Mouse (Mus musculus): Measurements from ENCODE around the gene Taar7a. TPM values are rescaled to one million over a fixed set of nuclear protein-coding genes. Genes with fewer than 3 reads are reported as not detected.

Taar7a gene
- polyA plus RNA-seq (2015; fragmentation: Nextera tagmentation; extraction: Ambion mirVana): not detected in 2 replicates

DNA sequence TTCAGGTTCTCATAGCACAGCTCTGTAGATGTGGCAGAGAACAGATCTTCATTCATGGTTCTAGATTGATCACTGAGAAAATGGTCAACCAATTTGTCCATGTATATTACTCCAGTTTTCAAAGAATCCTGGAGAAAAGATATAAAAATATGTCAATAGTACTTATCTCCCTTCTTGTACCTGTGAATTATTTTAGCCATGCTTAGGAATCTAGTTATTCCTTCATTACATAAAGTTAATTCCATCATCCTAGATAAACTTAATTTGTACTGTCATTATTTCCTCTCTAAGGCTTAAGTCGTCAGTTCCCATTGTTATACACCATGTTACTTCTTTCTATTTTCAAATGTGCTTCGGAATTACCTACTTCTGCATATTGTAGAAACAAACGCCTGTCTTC is at the start of gene Taar7a:
Taar7a (minus strand) TSS at position 101 of the 400 bp plus-strand sequence.
- no peak for ATAC-seq (ENCODE audit: low FRiP score, low read depth)
- H3K9me3 ChIP-seq: no peaks in the 10 kb centered on the region
- no peaks in the 10 kb centered on the region for H3K36me3 ChIP-seq
- no peak within 1 kb of the TSS for H3K4me3 ChIP-seq
- H3K4me1 ChIP-seq: no peaks in the 10 kb centered on the region
- H3K4me2 ChIP-seq (replicated peaks): no peak within 1 kb of the TSS
- no peak within 1 kb of the TSS for H3K9ac ChIP-seq
- 79% methylated on average over 3 of the region's 3 CpGs for WGBS
- H3K27me3 ChIP-seq: no peaks in the 10 kb centered on the region
- H3K27ac ChIP-seq: no peak within 1 kb of the TSS

GRCm38 (mm10) chr10:24040120-24040869 is 47.0 kb upstream of the Taar7a start:
- Histone ChIP-seq H3K4me3 (no peak overlapping the region), H3K9me3 (no peaks in the 10 kb centered on the region), H3K9ac (no peak overlapping the region), H3K36me3 (no peaks in the 10 kb centered on the region), H3K27ac (no peak overlapping the region), H3K4me2 (replicated peaks) (no peak overlapping the region), H3K27me3 (no peaks in the 10 kb centered on the region), H3K4me1 (no peaks in the 10 kb centered on the region)
- 68% methylated on average over 2 of the region's 2 CpGs for WGBS
- no peak for ATAC-seq (ENCODE audit: low FRiP score, low read depth)

DNA sequence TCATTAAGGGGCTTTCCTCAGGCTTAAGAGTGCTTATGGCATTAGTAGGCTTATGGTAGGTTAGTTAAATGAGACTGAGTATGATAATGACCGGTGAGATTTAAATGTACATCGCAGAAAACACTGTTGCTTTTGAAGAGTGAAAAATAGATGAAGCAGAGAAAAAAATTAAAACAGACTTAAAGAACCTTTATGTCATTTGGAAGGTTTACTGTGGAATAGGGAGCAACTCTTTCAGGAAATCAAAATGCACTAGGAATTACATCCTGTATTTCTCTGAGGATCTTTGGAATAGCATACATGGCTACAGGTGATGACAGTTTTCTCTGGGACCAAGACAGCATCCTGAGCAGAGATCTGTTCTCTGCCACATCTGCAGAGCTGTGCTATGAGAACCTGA is 44.0 kb upstream of the Taar7a start, which contains the start of gene Taar7e:
Taar7e (plus strand) TSS at position 301 of the 400 bp plus-strand sequence.
- no peaks in the 10 kb centered on the region for H3K36me3 ChIP-seq
- H3K4me1 ChIP-seq: no peaks in the 10 kb centered on the region
- H3K4me3 ChIP-seq: no peak within 1 kb of the TSS
- no peaks in the 10 kb centered on the region for H3K9me3 ChIP-seq
- no peak within 1 kb of the TSS for H3K27ac ChIP-seq
- WGBS: 94% methylated on average over 2 of the region's 2 CpGs
- no peaks in the 10 kb centered on the region for H3K27me3 ChIP-seq
- H3K9ac ChIP-seq: no peak within 1 kb of the TSS
- H3K4me2 ChIP-seq (replicated peaks): no peak within 1 kb of the TSS
- ATAC-seq (ENCODE audit: low FRiP score, low read depth): no peak

DNA sequence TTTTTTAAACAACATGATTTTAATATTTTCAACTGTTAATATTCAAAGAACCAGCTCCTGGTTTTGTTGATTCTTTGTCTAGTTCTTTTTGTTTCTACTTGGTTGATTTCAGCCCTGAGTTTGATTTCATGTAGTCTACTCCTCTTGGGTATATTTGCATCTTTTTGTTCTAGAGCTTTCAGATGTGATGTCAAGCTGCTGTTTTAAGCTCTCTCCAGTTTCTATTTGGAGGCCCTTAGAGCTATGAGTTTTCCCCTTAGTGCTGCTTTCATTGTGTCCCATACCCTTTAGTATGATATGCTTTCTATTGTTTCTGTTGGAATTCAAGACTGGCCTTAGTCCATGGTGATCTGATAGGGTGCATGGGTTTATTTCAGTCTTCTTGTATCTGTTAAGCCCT is 38.1 kb upstream of the Taar7a start:
- H3K36me3 ChIP-seq: no peaks in the 10 kb centered on the region
- no peaks in the 10 kb centered on the region for H3K27me3 ChIP-seq
- no peaks in the 10 kb centered on the region for H3K9me3 ChIP-seq
- H3K27ac ChIP-seq: no peak overlapping the region
- no peak overlapping the region for H3K9ac ChIP-seq
- ATAC-seq (ENCODE audit: low FRiP score, low read depth): no peak
- H3K4me3 ChIP-seq: no peak overlapping the region
- no peaks in the 10 kb centered on the region for H3K4me1 ChIP-seq
- no peak overlapping the region for H3K4me2 ChIP-seq (replicated peaks)

DNA sequence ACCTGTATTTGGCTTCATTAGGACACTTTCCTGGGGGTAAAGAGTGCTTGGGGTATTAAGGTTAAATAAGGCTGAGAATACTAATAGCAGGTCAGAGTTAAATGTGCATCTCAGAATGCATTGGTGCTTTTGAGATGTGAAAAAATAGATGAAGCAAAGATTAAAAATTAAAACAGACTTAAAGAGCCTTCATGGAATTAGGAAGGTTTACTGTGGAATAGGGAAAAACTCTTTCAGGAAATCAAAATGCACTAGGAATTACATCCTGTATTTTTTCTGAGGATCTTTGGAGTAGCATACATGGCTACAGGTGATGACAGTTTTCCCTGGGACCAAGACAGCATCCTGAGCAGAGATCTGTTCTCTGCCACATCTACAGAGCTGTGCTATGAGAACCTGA is 33.6 kb upstream of the Taar7a start, which contains the start of gene Taar7d:
Taar7d (plus strand) TSS at position 301 of the 400 bp plus-strand sequence.
- Histone ChIP-seq H3K27me3 (no peaks in the 10 kb centered on the region), H3K4me1 (no peaks in the 10 kb centered on the region)

DNA sequence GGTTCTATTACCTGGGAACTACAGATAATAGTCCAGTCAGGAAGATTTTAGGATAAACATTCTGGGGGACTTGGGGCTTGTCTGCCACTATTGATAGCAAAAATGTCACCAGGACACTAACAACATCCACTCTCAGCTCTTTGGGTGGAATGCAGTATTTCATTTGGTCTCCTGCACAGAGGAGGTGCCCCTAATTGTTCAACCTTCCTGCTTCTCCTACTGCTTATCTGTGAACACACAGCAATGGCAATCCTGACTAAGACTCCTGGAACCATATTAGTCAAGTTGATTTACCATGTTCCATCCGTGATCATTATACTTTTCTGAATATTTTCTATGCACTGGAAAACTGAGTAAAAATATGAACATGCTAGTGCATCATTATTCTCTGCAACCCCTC is 14.9 kb upstream of the Taar7a start:
- no peak overlapping the region for H3K9ac ChIP-seq
- no peaks in the 10 kb centered on the region for H3K36me3 ChIP-seq
- no peaks in the 10 kb centered on the region for H3K27me3 ChIP-seq
- H3K4me2 ChIP-seq (replicated peaks): no peak overlapping the region
- 89% methylated on average over 1 of the region's 1 CpGs for WGBS
- no peak for ATAC-seq (ENCODE audit: low FRiP score, low read depth)
- H3K27ac ChIP-seq: no peak overlapping the region
- no peak overlapping the region for H3K4me3 ChIP-seq
- no peaks in the 10 kb centered on the region for H3K4me1 ChIP-seq
- no peaks in the 10 kb centered on the region for H3K9me3 ChIP-seq

More for the DNA sequence above, 33.6 kb upstream of the Taar7a start, which contains the start of gene Taar7d:
- Histone ChIP-seq H3K4me2 (replicated peaks) (no peak within 1 kb of the TSS), H3K27ac (no peak within 1 kb of the TSS), H3K9ac (no peak within 1 kb of the TSS), H3K4me3 (no peak within 1 kb of the TSS), H3K9me3 (no peaks in the 10 kb centered on the region), H3K36me3 (no peaks in the 10 kb centered on the region)
- ATAC-seq (ENCODE audit: low FRiP score, low read depth): no peak

GRCm38 (mm10) chr10:24007034-24007433 is 13.8 kb upstream of the Taar7a start:
- no peaks in the 10 kb centered on the region for H3K9me3 ChIP-seq
- H3K9ac ChIP-seq: no peak overlapping the region
- ATAC-seq (ENCODE audit: low FRiP score, low read depth): no peak
- H3K4me2 ChIP-seq (replicated peaks): no peak overlapping the region
- 67% methylated on average over 2 of the region's 2 CpGs for WGBS
- H3K36me3 ChIP-seq: no peaks in the 10 kb centered on the region
- H3K4me3 ChIP-seq: no peak overlapping the region
- H3K27me3 ChIP-seq: no peaks in the 10 kb centered on the region
- no peak overlapping the region for H3K27ac ChIP-seq
- no peaks in the 10 kb centered on the region for H3K4me1 ChIP-seq

DNA sequence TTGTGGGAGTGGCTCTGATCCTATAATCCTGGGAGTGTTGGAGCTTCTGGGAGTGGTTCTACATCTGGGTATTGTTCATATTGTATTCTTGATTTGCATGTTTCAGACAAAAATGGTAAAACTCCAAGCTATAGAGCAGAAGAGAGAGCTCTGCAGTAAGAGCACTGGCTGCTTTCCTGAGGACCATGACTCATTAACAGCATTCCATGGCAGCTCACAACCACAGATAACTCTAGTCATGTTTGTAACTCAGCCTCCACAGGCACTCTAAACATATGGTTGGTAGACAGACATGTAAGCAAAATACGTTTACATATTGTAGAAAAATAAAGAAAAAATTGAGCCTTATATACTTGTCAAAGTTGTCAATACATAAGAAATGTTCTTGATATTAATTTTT is 13.2 kb upstream of the Taar7a start:
- Histone ChIP-seq H3K4me3 (no peak overlapping the region), H3K27me3 (no peaks in the 10 kb centered on the region), H3K9ac (no peak overlapping the region), H3K4me2 (replicated peaks) (no peak overlapping the region), H3K36me3 (no peaks in the 10 kb centered on the region), H3K4me1 (no peaks in the 10 kb centered on the region), H3K27ac (no peak overlapping the region), H3K9me3 (no peaks in the 10 kb centered on the region)
- 81% methylated on average over 1 of the region's 1 CpGs for WGBS
- ATAC-seq (ENCODE audit: low FRiP score, low read depth): no peak

- H3K4me1 ChIP-seq: no peaks in the 10 kb centered on the region
- 85% methylated on average over 1 of the region's 1 CpGs for WGBS
Observed at GRCm38 (mm10) chr10:23999639-24000038, 6.4 kb upstream of the Taar7a start, which contains the start of gene Taar7b. Taar7b (plus strand) TSS chr10:23999939.

DNA sequence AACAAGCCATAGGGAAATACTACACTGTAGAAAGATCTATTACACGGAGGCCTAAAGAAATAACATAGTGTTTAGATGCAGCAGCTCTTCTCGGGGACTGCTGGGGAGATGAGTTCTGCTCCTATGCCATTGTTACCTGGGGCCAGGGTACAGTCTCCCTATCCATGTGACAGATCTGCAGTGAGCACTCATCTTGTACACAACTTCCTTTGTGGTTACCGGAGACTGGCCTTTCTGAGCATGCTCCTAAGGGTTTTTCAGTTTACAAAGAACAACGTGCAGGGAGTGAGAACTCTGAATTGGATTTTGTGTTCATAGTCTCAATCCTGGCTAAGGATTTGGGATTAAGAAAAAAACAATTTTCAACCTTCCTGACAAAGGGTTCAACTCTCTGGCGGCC is 6.9 kb downstream of the Taar7a start:
- ATAC-seq (ENCODE audit: low FRiP score, low read depth): no peak
- Histone ChIP-seq H3K27me3 (no peaks in the 10 kb centered on the region), H3K4me1 (no peaks in the 10 kb centered on the region), H3K36me3 (no peaks in the 10 kb centered on the region), H3K4me2 (replicated peaks) (no peak overlapping the region), H3K9ac (no peak overlapping the region), H3K27ac (no peak overlapping the region), H3K4me3 (no peak overlapping the region), H3K9me3 (no peaks in the 10 kb centered on the region)
- 81% methylated on average over 5 of the region's 5 CpGs for WGBS

More at GRCm38 (mm10) chr10:23999639-24000038, 6.4 kb upstream of the Taar7a start, which contains the start of gene Taar7b:
- Histone ChIP-seq H3K27me3 (no peaks in the 10 kb centered on the region), H3K27ac (no peak within 1 kb of the TSS), H3K36me3 (no peaks in the 10 kb centered on the region), H3K9me3 (no peaks in the 10 kb centered on the region), H3K4me3 (no peak within 1 kb of the TSS), H3K4me2 (replicated peaks) (no peak within 1 kb of the TSS), H3K9ac (no peak within 1 kb of the TSS)
- ATAC-seq (ENCODE audit: low FRiP score, low read depth): no peak

DNA sequence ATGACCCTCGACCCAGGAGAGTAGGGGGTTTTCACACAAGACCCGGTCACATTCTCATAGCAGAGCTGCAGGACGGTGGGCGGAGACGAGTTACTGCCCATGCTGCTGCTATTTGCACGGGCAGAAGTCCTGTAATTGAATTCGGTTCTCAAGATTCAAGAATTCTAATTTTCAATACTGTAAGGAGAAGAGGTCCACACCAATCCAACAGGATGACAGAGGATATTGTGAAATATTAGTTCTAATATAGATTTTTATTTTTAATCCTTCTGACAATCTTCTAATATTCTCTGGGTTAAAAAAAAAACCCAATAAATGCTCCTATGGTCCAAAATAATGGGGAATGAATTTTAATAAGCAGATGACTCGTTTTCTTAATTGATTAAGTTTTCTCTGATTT is 7.7 kb downstream of the Taar7a start, which contains the start of gene Taar6:
Taar6 (minus strand) TSS at position 101 of the 400 bp plus-strand sequence.
- ATAC-seq (ENCODE audit: low FRiP score, low read depth): no peak
- H3K27me3 ChIP-seq: no peaks in the 10 kb centered on the region

DNA sequence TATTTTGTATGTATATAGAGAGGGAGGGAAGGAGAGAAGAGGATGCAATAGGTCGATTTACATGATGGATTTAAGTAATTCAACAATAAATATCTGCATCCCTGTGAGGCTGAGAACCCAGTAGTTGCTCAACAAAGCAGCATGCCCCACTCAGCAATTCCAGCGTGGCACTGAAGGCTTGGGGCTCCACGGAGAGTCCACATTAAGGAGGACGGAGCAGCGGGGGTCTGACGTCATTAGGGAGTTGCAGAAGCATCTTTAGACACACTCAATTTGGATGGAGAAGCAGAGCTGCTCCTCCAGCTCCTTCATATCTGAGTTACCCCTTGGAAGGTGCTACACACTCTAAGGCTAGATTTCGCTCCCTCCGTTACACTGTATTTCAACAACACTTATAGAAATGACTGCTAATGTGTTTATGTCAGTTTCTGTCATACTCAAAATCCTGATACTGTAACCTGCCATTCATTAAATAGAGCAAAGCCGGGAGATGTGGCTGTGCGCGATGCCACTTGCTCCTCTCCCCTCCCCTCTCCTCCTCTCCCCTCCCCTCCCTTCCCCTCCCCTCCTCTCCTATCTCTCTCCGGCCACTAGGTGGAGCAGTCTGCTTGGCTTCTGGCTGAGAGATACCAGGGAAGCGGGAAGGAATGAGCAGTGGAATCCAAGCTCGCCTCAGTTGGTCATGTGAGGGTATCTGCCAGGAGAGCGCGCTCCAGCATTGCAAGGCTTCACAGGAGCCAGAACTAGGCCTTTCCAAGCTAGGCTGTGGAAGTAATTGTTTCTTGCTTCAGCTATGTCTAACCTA is 14.2 kb downstream of the Taar7a start:
- H3K4me1 ChIP-seq: no peaks in the 10 kb centered on the region
- H3K9ac ChIP-seq: no peak overlapping the region
- 38% methylated on average over 16 of the region's 16 CpGs for WGBS
- no peaks in the 10 kb centered on the region for H3K9me3 ChIP-seq
- no peak for ATAC-seq (ENCODE audit: low FRiP score, low read depth)
- no peak overlapping the region for H3K4me2 ChIP-seq (replicated peaks)
- no peaks in the 10 kb centered on the region for H3K27me3 ChIP-seq
- H3K36me3 ChIP-seq: no peaks in the 10 kb centered on the region
- no peak overlapping the region for H3K27ac ChIP-seq
- H3K4me3 ChIP-seq: no peak overlapping the region

More for the DNA sequence above, 7.7 kb downstream of the Taar7a start, which contains the start of gene Taar6:
- Histone ChIP-seq H3K4me1 (no peaks in the 10 kb centered on the region), H3K4me2 (replicated peaks) (no peak within 1 kb of the TSS), H3K27ac (no peak within 1 kb of the TSS), H3K4me3 (no peak within 1 kb of the TSS), H3K36me3 (no peaks in the 10 kb centered on the region), H3K9me3 (no peaks in the 10 kb centered on the region), H3K9ac (no peak within 1 kb of the TSS)
- 79% methylated on average over 8 of the region's 8 CpGs for WGBS

Data from limb, embryonic 13.5 days (tissue).